Mouse (Mus musculus): ENCODE measurements at regions not wholly inside any gene's neighbourhood (a gene's known extent, or its start where the extent isn't known, plus 50 kb on each side); places are given as distances from the start of the nearest gene placed in this dataset.

GRCm38 (mm10) chr2:55817273-55817672 lies 381.5 kb downstream of the Kcnj3 start:
- intact Hi-C loops (cut with DNase I) = no loop called here
- DNase-seq = no peak

- intact Hi-C loops (cut with DNase I) = no loop called here
- peak; percentile 74 for DNase-seq
Observed at GRCm38 (mm10) chr2:55818220-55818619, 382.4 kb downstream of the Kcnj3 start.

GRCm38 (mm10) chr2:55822726-55823125 lies 387.0 kb downstream of the Kcnj3 start:
- no peak for DNase-seq
- intact Hi-C loops (cut with DNase I) = no loop called here

GRCm38 (mm10) chr2:55841521-55841920 lies 405.8 kb downstream of the Kcnj3 start:
- intact Hi-C loops (cut with DNase I) = no loop called here
- peak; percentile 76 for DNase-seq

- DNase-seq = no peak
- intact Hi-C loops (cut with DNase I) = no loop called here
Observed at GRCm38 (mm10) chr2:55846832-55847382, 411.1 kb downstream of the Kcnj3 start.

GRCm38 (mm10) chr2:55862479-55862878 lies 426.7 kb downstream of the Kcnj3 start:
- no peak for DNase-seq
- intact Hi-C loops (cut with DNase I) = no loop called here

- DNase-seq = no peak
- intact Hi-C loops (cut with DNase I) = no loop called here
Observed at GRCm38 (mm10) chr2:55889976-55890375, 454.2 kb downstream of the Kcnj3 start.

GRCm38 (mm10) chr2:55892821-55893535 lies 457.2 kb downstream of the Kcnj3 start:
- peak; percentile 10 for DNase-seq
- intact Hi-C loops (cut with DNase I) = no loop called here

- intact Hi-C loops (cut with DNase I) = loop anchor here (5.0 to 10.0 kb wide), 2 partner anchors 105 to 823 kb away; no protein-coding TSS in a partner anchor
- DNase-seq = no peak
Observed at GRCm38 (mm10) chr2:55920294-55920693, 484.5 kb downstream of the Kcnj3 start.

Measured in left cerebral cortex, postnatal 4 days (tissue).